Mouse (Mus musculus) midbrain, embryonic 16.5 days (tissue): ENCODE data around the gene Mroh8. TPM values are rescaled to one million over a fixed set of nuclear protein-coding genes. Genes with fewer than 3 reads are reported as not detected.

ENCODE experiments used
- ATAC-seq: fragments of 200-750 bp; cut with Nextera tagmentation; 2 replicates; pipeline ENCODE4 v1.8.0; 2017; ENCODE audit warnings: moderate TSS enrichment
- H3K27ac ChIP-seq: fragments of 300-500 bp; sonication (generic); 2 replicates; pipeline ENCODE4 v1.5.1; 2014; ENCODE audit warnings: mild to moderate bottlenecking, low read length, mixed read lengths
- H3K27me3 ChIP-seq: fragments of 300-500 bp; sonication (generic); 2 replicates; pipeline ENCODE4 v1.6.1; 2014; ENCODE audit warnings: low read depth, low read length, mixed read lengths; ENCODE audit not compliant: control insufficient read depth, insufficient read depth
- H3K36me3 ChIP-seq: fragments of 300-500 bp; sonication (generic); 2 replicates; pipeline ENCODE4 v1.6.1; 2014; ENCODE audit warnings: mild to moderate bottlenecking, low read length, moderate library complexity, mixed read lengths; ENCODE audit not compliant: control insufficient read depth, insufficient read depth
- H3K4me1 ChIP-seq: fragments of 300-500 bp; sonication (generic); 2 replicates; pipeline ENCODE4 v1.6.1; 2014; ENCODE audit warnings: mild to moderate bottlenecking, low read length, mixed read lengths; ENCODE audit not compliant: control insufficient read depth, insufficient read depth
- H3K4me2 ChIP-seq: fragments of 300-500 bp; sonication (generic); 2 replicates; pipeline ENCODE4 v1.6.1; 2014; ENCODE audit warnings: mild to moderate bottlenecking, low read length, mixed read lengths
- H3K4me3 ChIP-seq: fragments of 300-500 bp; sonication (generic); 2 replicates; pipeline ENCODE4 v1.5.1; 2014; ENCODE audit warnings: low read depth, mild to moderate bottlenecking, low read length, moderate library complexity, mixed read lengths
- H3K9ac ChIP-seq: fragments of 300-500 bp; sonication (generic); 2 replicates; pipeline ENCODE4 v1.6.1; 2014; ENCODE audit warnings: low read depth, low read length, mixed read lengths
- H3K9me3 ChIP-seq: fragments of 300-500 bp; sonication (generic); replicated peaks from 2 replicates; pipeline ENCODE4 v1.6.1; 2014; ENCODE audit warnings: mild to moderate bottlenecking, low read length, mixed read lengths; ENCODE audit not compliant: control insufficient read depth, poor library complexity, severe bottlenecking
- WGBS: fragments of 180-500 bp; shearing (Covaris S2); extraction: QIAGEN DNeasy Blood & Tissue Kit; methylation state at CpG from one replicate; pipeline ENCODE4 v1.1.7; 2014; 5-methylcytosine and 5-hydroxymethylcytosine counted together
- polyA plus RNA-seq: library from polyadenylated mRNA; unstranded; fragments of >200 nt; fragmentation: Nextera tagmentation; extraction: Ambion mirVana; gene quantifications from 2 replicates; pipeline ENCODE4 v1.2.1, GENCODE M21; 2015

Gene Mroh8
- polyA plus RNA-seq, 1 experiment from 2014 or later: 0.54 TPM

GRCm38 (mm10) chr2:157315486-157315885, 36.1 kb upstream of the Mroh8 start:
- no peak for ATAC-seq
- H3K9ac ChIP-seq: no peak overlapping the region
- H3K36me3 ChIP-seq: peaks cover 15% of the 10 kb centered on the region
- H3K9me3 ChIP-seq: no peaks in the 10 kb centered on the region
- no peaks in the 10 kb centered on the region for H3K27me3 ChIP-seq
- peaks cover 18% of the 10 kb centered on the region for H3K4me1 ChIP-seq
- H3K4me2 ChIP-seq: no peak overlapping the region
- no peak overlapping the region for H3K4me3 ChIP-seq
- 80% methylated on average over 6 of the region's 6 CpGs for WGBS
- peak overlapping the region; percentile 48; the same call in 1 of the 2 replicates for H3K27ac ChIP-seq

- WGBS: 52% methylated on average over 7 of the region's 7 CpGs
- peaks cover 9% of the 10 kb centered on the region for H3K36me3 ChIP-seq
- H3K9me3 ChIP-seq: no peaks in the 10 kb centered on the region
- peaks cover 18% of the 10 kb centered on the region for H3K4me1 ChIP-seq
- no peak overlapping the region for H3K9ac ChIP-seq
- H3K27me3 ChIP-seq: no peaks in the 10 kb centered on the region
- H3K27ac ChIP-seq: peak overlapping the region; percentile 73
- no peak overlapping the region for H3K4me2 ChIP-seq
- ATAC-seq: peak; percentile 39; the same call in 1 of the 2 replicates
- H3K4me3 ChIP-seq: no peak overlapping the region
Observed at GRCm38 (mm10) chr2:157314310-157314709, 35.0 kb upstream of the Mroh8 start.

GRCm38 (mm10) chr2:157313718-157314117, 34.4 kb upstream of the Mroh8 start:
- Histone ChIP-seq H3K4me1 (peaks cover 18% of the 10 kb centered on the region), H3K27me3 (no peaks in the 10 kb centered on the region), H3K9me3 (no peaks in the 10 kb centered on the region), H3K27ac (peak overlapping the region; percentile 73), H3K9ac (no peak overlapping the region), H3K36me3 (peaks cover 9% of the 10 kb centered on the region), H3K4me3 (no peak overlapping the region), H3K4me2 (no peak overlapping the region)
- peak; percentile 87 for ATAC-seq
- 44% methylated on average over 3 of the region's 3 CpGs for WGBS

GRCm38 (mm10) chr2:157310963-157311637, 31.8 kb upstream of the Mroh8 start:
- no peak overlapping the region for H3K4me3 ChIP-seq
- peaks cover 7% of the 10 kb centered on the region for H3K36me3 ChIP-seq
- WGBS: 93% methylated on average over 6 of the region's 6 CpGs
- no peak overlapping the region for H3K27ac ChIP-seq
- H3K4me2 ChIP-seq: no peak overlapping the region
- ATAC-seq: no peak
- H3K9ac ChIP-seq: no peak overlapping the region
- peaks cover 18% of the 10 kb centered on the region for H3K4me1 ChIP-seq
- H3K27me3 ChIP-seq: no peaks in the 10 kb centered on the region
- H3K9me3 ChIP-seq: no peaks in the 10 kb centered on the region

- Histone ChIP-seq H3K4me3 (no peak overlapping the region), H3K4me1 (peaks cover 14% of the 10 kb centered on the region), H3K27ac (no peak overlapping the region), H3K36me3 (peaks cover 6% of the 10 kb centered on the region; the same call in 1 of the 2 replicates), H3K27me3 (no peaks in the 10 kb centered on the region), H3K9ac (no peak overlapping the region), H3K9me3 (no peaks in the 10 kb centered on the region), H3K4me2 (no peak overlapping the region)
- WGBS: 97% methylated on average over 8 of the region's 8 CpGs
- ATAC-seq: no peak
Observed at GRCm38 (mm10) chr2:157309611-157310010, 30.3 kb upstream of the Mroh8 start.

- no peak for ATAC-seq
- H3K36me3 ChIP-seq: peaks cover 10% of the 10 kb centered on the region; the same call in 1 of the 2 replicates
- no peak overlapping the region for H3K27ac ChIP-seq
- no peak overlapping the region for H3K4me2 ChIP-seq
- WGBS: 77% methylated on average over 2 of the region's 2 CpGs
- H3K27me3 ChIP-seq: no peaks in the 10 kb centered on the region
- peaks cover 7% of the 10 kb centered on the region for H3K4me1 ChIP-seq
- H3K4me3 ChIP-seq: no peak overlapping the region
- H3K9ac ChIP-seq: no peak overlapping the region
- no peaks in the 10 kb centered on the region for H3K9me3 ChIP-seq
Observed at GRCm38 (mm10) chr2:157308273-157308917, 29.0 kb upstream of the Mroh8 start.

- H3K4me3 ChIP-seq: no peak overlapping the region
- H3K4me1 ChIP-seq: peaks cover 2% of the 10 kb centered on the region; the same call in 1 of the 2 replicates
- H3K27ac ChIP-seq: 0 out of 2 replicates have a peak overlapping the region, but pooled peaks have one; percentile 5
- no peak for ATAC-seq
- no peaks in the 10 kb centered on the region for H3K27me3 ChIP-seq
- no peak overlapping the region for H3K9ac ChIP-seq
- 71% methylated on average over 4 of the region's 4 CpGs for WGBS
- H3K36me3 ChIP-seq: peaks cover 14% of the 10 kb centered on the region; the same call in 1 of the 2 replicates
- H3K4me2 ChIP-seq: no peak overlapping the region
- no peaks in the 10 kb centered on the region for H3K9me3 ChIP-seq
Observed at GRCm38 (mm10) chr2:157307715-157308265, 28.4 kb upstream of the Mroh8 start.

GRCm38 (mm10) chr2:157306091-157307032, 27.0 kb upstream of the Mroh8 start:
- no peak for ATAC-seq
- Histone ChIP-seq H3K9ac (0 out of 2 replicates have a peak overlapping the region, but pooled peaks have one; percentile 4), H3K4me3 (no peak overlapping the region), H3K36me3 (peaks cover 14% of the 10 kb centered on the region), H3K9me3 (no peaks in the 10 kb centered on the region), H3K4me2 (no peak overlapping the region), H3K4me1 (0 out of 2 replicates have a peak, but pooled peaks cover 2% of the 10 kb centered on the region), H3K27ac (peak overlapping the region; percentile 12), H3K27me3 (no peaks in the 10 kb centered on the region)
- 83% methylated on average over 7 of the region's 7 CpGs for WGBS
